Mouse (Mus musculus) heart, adult 11 months (tissue): Measurements from ENCODE around the gene Trmt2a.

ENCODE experiments used
- DNase-seq: peaks from one replicate; pipeline ENCODE4 v3.0.0; 2022

Gene Trmt2a

GRCm38 (mm10) chr16:18231451-18231850, 17.0 kb upstream of the Trmt2a start:
- DNase-seq: peak; percentile 91

- no peak for DNase-seq
These were observed 15.0 kb upstream of the Trmt2a start for GRCm38 (mm10) chr16:18233451-18233850.

- peak; percentile 91 for DNase-seq
These were observed 14.4 kb upstream of the Trmt2a start for GRCm38 (mm10) chr16:18233919-18234670.

- peak; percentile 99 for DNase-seq
These were observed 13.6 kb upstream of the Trmt2a start, which contains the start of gene Zdhhc8 for GRCm38 (mm10) chr16:18234671-18235388. Gene Zdhhc8 (minus strand): TSS chr16:18235136.

- DNase-seq: peak; percentile 98
These were observed 13.0 kb upstream of the Trmt2a start for GRCm38 (mm10) chr16:18235389-18236065.

- DNase-seq: no peak
These were observed 11.6 kb upstream of the Trmt2a start for GRCm38 (mm10) chr16:18236676-18237501.

GRCm38 (mm10) chr16:18241581-18241980, 6.9 kb upstream of the Trmt2a start:
- DNase-seq: peak; percentile 87

- DNase-seq: no peak
These were observed 719 bp upstream of the Trmt2a start for GRCm38 (mm10) chr16:18247521-18248399.

GRCm38 (mm10) chr16:18249364-18249967, 987 bp downstream of the Trmt2a start:
- DNase-seq: peak; percentile 97

- peak; percentile 78 for DNase-seq
These were observed 1.8 kb downstream of the Trmt2a start for GRCm38 (mm10) chr16:18250231-18250630.

GRCm38 (mm10) chr16:18250828-18251790, 2.6 kb downstream of the Trmt2a start:
- peak; percentile 91 for DNase-seq

GRCm38 (mm10) chr16:18252736-18253135, 4.3 kb downstream of the Trmt2a start:
- peak; percentile 87 for DNase-seq

GRCm38 (mm10) chr16:18253866-18254265, 5.4 kb downstream of the Trmt2a start:
- DNase-seq: peak; percentile 70

- DNase-seq: no peak
These were observed 9.7 kb downstream of the Trmt2a start, which contains the start of gene Gm49776 for GRCm38 (mm10) chr16:18258221-18258620. Gene Gm49776 (minus strand): TSS chr16:18258321.

GRCm38 (mm10) chr16:18265024-18265423, 16.5 kb downstream of the Trmt2a start:
- DNase-seq: no peak

- peak; percentile 24 for DNase-seq
These were observed 19.7 kb downstream of the Trmt2a start for GRCm38 (mm10) chr16:18268182-18268581.

- DNase-seq: peak; percentile 42
These were observed 26.7 kb downstream of the Trmt2a start for GRCm38 (mm10) chr16:18275166-18275565.

GRCm38 (mm10) chr16:18288166-18288565, 39.7 kb downstream of the Trmt2a start:
- peak; percentile 93 for DNase-seq

- no peak for DNase-seq
These were observed 40.1 kb downstream of the Trmt2a start for GRCm38 (mm10) chr16:18288581-18289061.
